Mouse (Mus musculus) liver, embryonic 14.5 days (tissue): ENCODE results near the gene Bbs9.

ENCODE experiments used
- CTCF ChIP-seq: IDR thresholded peaks from 2 replicates; pipeline ENCODE4 v1.5.1; 2016; ENCODE audit warnings: antibody characterized with exemption, low read depth, control low read depth
- EP300 ChIP-seq: IDR thresholded peaks from 2 replicates; pipeline ENCODE4 v1.6.1; 2016; ENCODE audit warnings: antibody characterized with exemption, low read depth

- no peak for TF ChIP-seq EP300
- no peak for TF ChIP-seq CTCF
Observed at GRCm38 (mm10) chr9:22711339-22711738, 235.8 kb downstream of the Bbs9 start.
